Mouse (Mus musculus): ENCODE results near the gene Atxn7.

DNA sequence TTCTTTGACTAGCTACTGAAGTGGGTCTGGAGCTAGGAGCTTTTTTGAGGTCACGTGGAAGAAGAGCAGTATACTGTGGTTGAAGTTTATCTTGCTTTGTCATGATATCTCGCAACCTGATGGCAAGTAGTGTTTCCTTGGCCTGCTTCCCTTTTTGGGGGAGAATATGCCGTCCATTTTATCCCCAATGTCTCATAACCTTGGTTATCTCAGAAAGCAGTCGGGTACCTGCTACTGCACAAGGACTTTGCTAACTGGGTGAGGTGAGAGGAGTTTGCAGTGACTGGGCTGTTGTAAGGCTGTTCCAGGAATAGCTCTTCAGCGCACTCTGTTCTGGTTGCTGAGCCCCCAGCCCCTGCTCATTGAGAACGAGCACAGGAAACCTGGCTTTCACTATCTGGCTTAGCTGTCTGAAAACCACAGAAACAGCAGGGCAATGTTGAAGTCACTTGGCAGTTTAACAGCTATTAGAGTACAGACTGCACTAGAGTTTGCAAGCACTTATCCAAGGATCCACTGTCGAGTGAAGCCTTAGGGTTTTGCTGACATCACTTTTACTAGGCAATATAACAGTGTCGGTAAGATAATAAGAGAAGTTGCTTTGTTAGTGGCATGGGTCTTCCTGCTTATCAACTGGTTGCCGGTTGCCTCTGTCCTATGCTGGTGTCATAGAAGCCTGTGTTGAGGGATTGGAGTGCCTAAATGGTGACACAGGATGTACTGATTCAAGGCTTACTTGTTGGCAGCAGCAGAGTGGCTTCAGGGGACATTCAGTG lies 127.0 kb downstream of the Atxn7 start:
- no peak for TF ChIP-seq GATA1 (IDR thresholded peaks at IDR 0.05; ENCODE audit: borderline replicate concordance, low read length)
- no peak for TF ChIP-seq FLI1 (IDR thresholded peaks at IDR 0.05; ENCODE audit: low read length)
